Mouse (Mus musculus) embryonic fibroblast, embryonic 13.5 days (primary cell): ENCODE data around the gene Slc16a6.

Source experiments
- CTCF ChIP-seq: IDR thresholded peaks from 2 replicates; pipeline ENCODE4 v1.5.1; 2011; ENCODE audit warnings: mild to moderate bottlenecking, control low read depth, low read length, moderate library complexity, borderline replicate concordance; ENCODE audit not compliant: insufficient read depth
- POLR2A ChIP-seq: IDR thresholded peaks from 2 replicates; pipeline ENCODE4 v1.6.1; 2011; ENCODE audit warnings: low read depth, mild to moderate bottlenecking, control low read depth, low read length, moderate library complexity

DNA sequence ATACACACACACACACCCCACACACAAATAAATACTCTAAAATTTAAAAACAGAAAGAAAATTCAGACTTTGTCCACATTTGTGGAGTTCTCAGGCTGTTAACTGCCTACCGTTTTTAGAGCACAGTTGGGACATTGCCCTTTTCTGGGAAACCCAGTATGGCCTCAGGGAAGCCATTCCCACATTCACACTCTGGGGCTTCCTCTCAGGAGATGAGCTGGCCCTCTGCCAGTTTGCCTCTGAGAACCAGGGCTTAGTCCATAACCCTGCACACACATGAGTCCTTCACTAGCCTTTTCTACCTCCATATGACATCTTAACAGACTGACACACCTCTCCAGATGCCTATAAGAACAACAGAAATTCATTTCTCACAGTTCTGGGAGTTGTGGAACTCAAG lies 50.1 kb downstream of the Slc16a6 start:
- TF ChIP-seq CTCF (no peak), POLR2A (no peak)
